Mouse (Mus musculus) gastrocnemius, postnatal 36 days (tissue): ENCODE measurements around the gene Slc25a51. TPM values are rescaled to one million over a fixed set of nuclear protein-coding genes. Genes with fewer than 3 reads are reported as not detected.
"Not testable (repeated sequence)": the region's sequence is repeated elsewhere in the genome, so short reads cannot be mapped to it uniquely, and the experiment has no call there.

Experiments
- DNase-seq, 2 experiments: peaks; one replicate each; pipeline ENCODE4 v3.0.0; 2022
- intact Hi-C: fragments of 180-260 bp; cut with DNase I; formaldehyde crosslinking; loops from one replicate; pipeline ENCODE4 v1.15.1; 2025
- total RNA-seq, 2 experiments: library from RNA; stranded (reverse); gene quantifications; 2 replicates each; pipeline ENCODE4 v1.2.3; 2021

Gene Slc25a51
- total RNA-seq, 2 experiments from 2014 or later, result 80.1 to 89.9 TPM

GRCm38 (mm10) chr4:45403499-45403878 is 5.1 kb downstream of the Slc25a51 start:
- no peak for DNase-seq
- intact Hi-C loops, result loop anchor here (5.0 kb wide), 1 partner anchor 61 kb away; the partner anchor contains the start of genes Dcaf10 and Exosc3

- intact Hi-C loops, result loop anchor here (5.0 kb wide), 1 partner anchor 61 kb away; the partner anchor contains the start of genes Dcaf10 and Exosc3
- no peak for DNase-seq
Observed at GRCm38 (mm10) chr4:45402878-45403498, 5.6 kb downstream of the Slc25a51 start.

DNA sequence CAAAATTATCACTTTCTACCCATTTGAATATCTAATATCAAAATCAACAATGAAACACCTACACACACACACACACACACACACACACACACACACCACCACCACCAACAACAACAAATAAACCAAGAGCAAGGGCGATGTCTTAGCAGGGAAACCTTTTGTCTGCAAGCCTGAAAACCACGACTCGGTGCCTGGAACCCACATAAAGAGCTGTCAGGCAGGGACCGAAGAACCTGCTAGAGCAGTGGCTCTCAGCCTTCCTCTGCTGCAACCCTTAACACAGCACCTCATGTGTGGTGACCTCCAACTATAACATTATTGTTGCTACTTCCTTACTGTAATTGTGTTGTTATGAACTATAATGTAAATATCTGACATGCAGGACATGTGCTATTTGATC is 6.3 kb downstream of the Slc25a51 start:
- intact Hi-C loops, result loop anchor here (5.0 kb wide), 1 partner anchor 60 kb away; the partner anchor contains the start of genes Dcaf10 and Exosc3
- DNase-seq, result no peak

DNA sequence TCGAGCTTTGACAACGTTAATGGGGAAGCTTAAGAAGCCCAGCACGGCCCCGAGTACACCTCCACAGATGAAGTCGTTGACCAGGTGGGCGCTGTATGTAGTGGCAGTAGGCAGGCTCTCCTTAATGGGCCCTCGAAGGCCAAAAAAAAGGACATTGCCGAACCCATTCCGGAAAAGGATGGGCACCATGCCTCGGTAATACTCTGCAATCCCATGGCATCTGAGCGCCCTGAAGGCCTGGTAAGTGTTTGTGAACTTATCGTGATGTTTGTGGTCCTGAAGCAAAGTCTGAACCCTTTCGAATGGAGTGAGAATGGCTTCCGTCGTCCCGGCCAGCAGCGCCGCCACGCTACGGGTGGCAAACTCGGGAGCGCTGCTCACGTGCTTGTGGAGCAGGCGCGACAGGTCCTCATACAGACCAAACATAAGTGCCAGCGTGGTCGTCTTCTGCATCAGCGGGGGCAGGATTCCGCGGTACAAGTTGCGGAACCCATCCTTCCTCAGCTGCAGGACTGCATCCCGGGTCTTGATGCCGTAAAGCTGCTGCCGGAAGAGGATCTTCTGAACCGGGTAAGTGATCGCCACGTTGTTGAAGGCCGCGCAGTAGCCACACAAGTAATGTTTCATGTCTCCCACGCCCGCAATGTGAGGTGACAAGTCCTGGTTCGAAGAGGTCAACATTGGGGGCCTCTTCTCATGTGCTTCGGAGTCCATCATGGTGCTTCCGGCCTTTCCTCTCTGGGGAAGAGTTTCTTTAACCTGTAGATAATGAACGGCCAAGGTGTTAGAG is 8.9 kb downstream of the Slc25a51 start:
- no peak for DNase-seq
- intact Hi-C loops, result loop anchor here (5.0 kb wide), 1 partner anchor 57 kb away; the partner anchor contains the start of genes Dcaf10 and Exosc3

- DNase-seq, intact Hi-C loops: not testable (repeated sequence)
Observed at GRCm38 (mm10) chr4:45398315-45398714, 10.3 kb downstream of the Slc25a51 start.

GRCm38 (mm10) chr4:45396211-45396610 is 12.4 kb downstream of the Slc25a51 start:
- DNase-seq, intact Hi-C loops: not testable (repeated sequence)

GRCm38 (mm10) chr4:45393658-45394057 is 14.9 kb downstream of the Slc25a51 start:
- no peak for DNase-seq
- intact Hi-C loops, result no loop called here

DNA sequence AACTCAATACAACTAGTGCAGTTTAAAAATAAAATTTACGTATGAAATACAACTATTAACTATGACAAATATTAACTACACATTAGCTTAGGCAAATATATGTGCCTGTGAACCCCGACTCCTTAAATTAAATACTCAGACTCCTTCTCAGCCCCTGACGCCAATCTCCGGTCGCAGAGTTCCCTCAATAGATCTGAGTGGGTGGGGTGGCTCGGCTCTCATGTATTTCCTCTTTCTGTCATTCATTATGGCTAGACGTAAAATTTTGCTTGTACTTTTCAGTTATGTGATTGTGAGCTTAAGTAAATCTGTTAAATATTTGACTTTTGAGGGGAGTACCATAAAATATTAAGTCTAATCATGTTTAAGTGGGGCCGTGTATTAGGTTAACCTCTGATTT is 15.6 kb downstream of the Slc25a51 start:
- DNase-seq, result no peak
- intact Hi-C loops, result no loop called here

- intact Hi-C loops, result no loop called here
- DNase-seq, result no peak
Observed at GRCm38 (mm10) chr4:45392572-45392971, 16.0 kb downstream of the Slc25a51 start.

- intact Hi-C loops, result no loop called here
- no peak for DNase-seq
Observed at GRCm38 (mm10) chr4:45392099-45392498, 16.5 kb downstream of the Slc25a51 start.

GRCm38 (mm10) chr4:45387296-45387695 is 21.3 kb downstream of the Slc25a51 start:
- intact Hi-C loops, DNase-seq: not testable (repeated sequence)

DNA sequence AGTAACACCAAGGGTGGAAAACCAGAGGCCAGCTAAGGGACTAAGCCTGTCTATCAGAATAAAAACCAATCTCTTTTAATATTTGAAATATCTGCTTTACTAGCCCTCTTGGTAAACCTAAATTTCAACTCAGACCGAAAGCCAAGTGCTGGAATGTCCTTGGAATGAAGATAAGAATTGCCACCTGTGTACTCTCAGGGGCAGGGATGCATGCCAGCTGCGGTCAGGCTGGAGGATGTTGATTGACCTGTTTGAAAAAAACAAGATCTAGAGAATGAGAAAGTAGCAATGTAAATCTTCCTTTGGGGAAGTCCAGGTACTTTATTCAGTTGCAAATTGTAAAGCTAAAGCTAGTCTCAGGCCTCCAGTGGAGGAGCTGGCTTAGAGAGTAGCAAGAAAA is 26.4 kb downstream of the Slc25a51 start:
- DNase-seq, intact Hi-C loops: not testable (repeated sequence)

GRCm38 (mm10) chr4:45380903-45381580 is 27.5 kb downstream of the Slc25a51 start:
- DNase-seq, intact Hi-C loops: not testable (repeated sequence)

- DNase-seq, result no peak
Observed at GRCm38 (mm10) chr4:45376573-45376972, 32.0 kb downstream of the Slc25a51 start.

DNA sequence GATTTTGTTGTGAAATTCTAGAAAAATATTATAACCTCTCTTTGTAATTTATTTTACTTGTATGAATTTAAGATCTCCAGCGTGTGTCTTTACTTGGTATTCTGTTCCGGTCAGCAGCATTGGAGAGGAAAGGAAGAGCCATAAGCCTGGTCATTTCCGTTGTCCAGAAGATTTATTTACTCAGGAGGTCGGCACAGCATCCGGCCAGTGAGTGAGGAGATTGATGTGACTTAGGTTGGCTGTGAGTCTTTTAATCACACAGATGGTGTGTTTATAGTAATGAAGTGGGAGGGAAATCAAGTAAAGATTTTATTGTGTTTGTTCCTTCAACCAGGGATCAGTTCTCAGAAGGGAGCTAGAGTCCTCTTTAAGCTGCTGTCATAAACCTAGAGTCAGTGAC is 33.7 kb downstream of the Slc25a51 start:
- intact Hi-C loops, result no loop called here
- DNase-seq, result no peak

More at GRCm38 (mm10) chr4:45376573-45376972, 32.0 kb downstream of the Slc25a51 start:
- intact Hi-C loops, result no loop called here

DNA sequence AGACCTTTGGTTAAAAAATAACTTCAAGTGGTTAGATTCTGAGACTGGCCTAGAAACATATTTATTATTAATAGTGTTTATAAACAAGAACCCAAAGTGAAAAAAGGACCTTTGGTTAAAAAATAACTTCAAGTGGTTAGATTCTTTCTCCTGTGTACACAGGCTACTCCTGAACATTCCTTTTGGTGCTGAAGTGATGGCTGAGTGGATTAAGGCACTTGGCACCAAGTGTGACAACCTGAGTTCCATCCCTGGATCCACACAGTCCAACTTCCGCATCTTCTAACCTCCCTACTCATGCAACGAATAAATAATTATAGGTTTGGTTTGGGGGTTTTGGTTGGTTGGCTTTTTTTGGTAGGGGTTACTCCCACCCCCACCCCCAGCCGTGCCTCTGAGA is 37.3 kb downstream of the Slc25a51 start:
- DNase-seq, result no peak
- intact Hi-C loops, result no loop called here

GRCm38 (mm10) chr4:45356653-45357052 is 51.9 kb downstream of the Slc25a51 start:
- no peak for DNase-seq
- intact Hi-C loops, result no loop called here
